Mouse (Mus musculus) stomach, embryonic 15.5 days (tissue): ENCODE measurements around the gene Ano5. TPM values are rescaled to one million over a fixed set of nuclear protein-coding genes. Genes with fewer than 3 reads are reported as not detected.
A peak's percentile ranks its signal among the peaks of the same experiment; 100 is the strongest.

Experiments
- ATAC-seq: fragments of 200-750 bp; cut with Nextera tagmentation; 2 replicates; pipeline ENCODE4 v1.8.0; 2017; ENCODE audit warnings: low read depth, moderate number of reproducible peaks, moderate TSS enrichment; ENCODE audit not compliant: insufficient read depth, low FRiP score
- H3K27ac ChIP-seq: fragments of 300-500 bp; sonication (generic); 2 replicates; pipeline ENCODE4 v1.5.1; 2015; ENCODE audit warnings: mild to moderate bottlenecking, inconsistent platforms
- H3K27me3 ChIP-seq: fragments of 300-500 bp; sonication (generic); replicated peaks from 2 replicates; pipeline ENCODE4 v1.6.1; 2015; ENCODE audit warnings: inconsistent platforms
- H3K36me3 ChIP-seq: fragments of 300-500 bp; sonication (generic); 2 replicates; pipeline ENCODE4 v1.6.1; 2015; ENCODE audit warnings: inconsistent platforms
- H3K4me1 ChIP-seq: fragments of 300-500 bp; sonication (generic); 2 replicates; pipeline ENCODE4 v1.6.1; 2015; ENCODE audit warnings: inconsistent platforms
- H3K4me2 ChIP-seq: fragments of 300-500 bp; sonication (generic); 2 replicates; pipeline ENCODE4 v1.6.1; 2015; ENCODE audit warnings: mild to moderate bottlenecking, inconsistent platforms
- H3K4me3 ChIP-seq: fragments of 300-500 bp; sonication (generic); replicated peaks from 2 replicates; pipeline ENCODE4 v1.5.1; 2015; ENCODE audit warnings: inconsistent platforms
- H3K9ac ChIP-seq: fragments of 300-500 bp; sonication (generic); 2 replicates; pipeline ENCODE4 v1.6.1; 2015; ENCODE audit warnings: inconsistent platforms
- H3K9me3 ChIP-seq: fragments of 300-500 bp; sonication (generic); 2 replicates; pipeline ENCODE4 v1.6.1; 2016; ENCODE audit warnings: inconsistent platforms
- WGBS: fragments of 180-500 bp; shearing (Covaris S2); methylation state at CpG from one replicate; pipeline ENCODE4 v1.1.7; 2015; 5-methylcytosine and 5-hydroxymethylcytosine counted together
- polyA plus RNA-seq: library from polyadenylated mRNA; unstranded; fragments of >200 nt; fragmentation: Nextera tagmentation; extraction: Ambion mirVana; gene quantifications from 2 replicates; pipeline ENCODE4 v1.2.1, GENCODE M21; 2015

Gene Ano5
- 0.21 and 0.24 TPM in 2 replicates for polyA plus RNA-seq

DNA sequence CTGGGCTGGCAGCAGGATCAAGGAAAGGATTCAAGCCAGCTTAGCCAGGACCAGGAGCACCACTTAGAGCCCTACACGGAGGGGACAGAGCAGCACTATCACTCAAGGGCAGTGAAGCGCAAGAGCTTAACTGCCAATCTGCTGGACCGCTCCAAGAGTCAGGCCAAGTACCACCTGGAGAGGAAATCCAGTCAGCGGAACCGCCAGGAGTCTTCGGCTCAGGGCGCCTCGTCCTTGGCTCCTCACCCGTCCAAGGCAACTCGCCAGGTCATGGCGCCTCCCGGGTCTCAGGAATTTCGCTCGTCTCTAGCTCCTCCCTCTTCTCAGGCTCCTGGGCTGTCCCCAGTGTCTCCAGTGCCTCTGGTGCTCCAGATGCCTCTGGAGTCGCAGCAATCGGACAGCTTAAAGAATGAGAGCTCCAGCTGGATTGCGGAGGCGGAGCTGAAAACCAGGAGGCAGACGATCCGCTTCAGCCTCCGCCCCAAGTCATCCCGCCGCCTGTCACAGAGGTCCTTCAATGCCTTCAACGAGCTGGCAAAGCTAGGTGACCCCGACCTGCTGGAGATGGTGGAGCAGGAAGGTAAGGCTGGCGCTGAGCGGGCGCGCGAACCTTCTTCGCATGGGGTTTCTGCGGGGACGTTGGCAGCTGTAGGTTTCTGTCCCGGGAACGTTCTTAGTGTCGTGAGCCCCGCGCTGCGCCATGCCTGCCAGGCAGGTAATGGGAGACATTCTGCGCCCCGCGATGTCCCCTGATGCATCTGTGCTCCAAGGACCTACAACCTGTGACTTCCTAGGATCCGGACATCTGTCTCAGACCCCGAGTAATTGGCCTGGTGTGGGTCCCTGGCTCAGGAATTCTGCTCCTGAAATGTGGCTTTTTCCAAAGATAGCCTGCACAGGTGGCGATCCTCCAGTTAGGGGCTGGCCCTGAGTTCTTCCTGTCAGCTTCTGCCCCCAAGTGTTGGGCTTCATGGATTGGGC, at the start of gene Ano5:
Gene Ano5, plus strand, starts transcription at position 359 of the 981 bp plus-strand sequence.
- no peak within 1 kb of the TSS for H3K9ac ChIP-seq
- no peaks in the 10 kb centered on the region for H3K9me3 ChIP-seq
- no peak within 1 kb of the TSS for H3K27ac ChIP-seq
- WGBS, result 2% methylated on average over 45 of the region's 45 CpGs
- no peaks in the 10 kb centered on the region for H3K36me3 ChIP-seq
- no peaks in the 10 kb centered on the region for H3K4me1 ChIP-seq
- H3K4me2 ChIP-seq, result peak within 1 kb of the TSS; percentile 76
- peaks cover 3% of the 10 kb centered on the region; the same call in 1 of the 2 replicates for H3K27me3 ChIP-seq
- peak; percentile 77; the same call in 1 of the 2 replicates for ATAC-seq
- H3K4me3 ChIP-seq, result peak within 1 kb of the TSS; percentile 38

DNA sequence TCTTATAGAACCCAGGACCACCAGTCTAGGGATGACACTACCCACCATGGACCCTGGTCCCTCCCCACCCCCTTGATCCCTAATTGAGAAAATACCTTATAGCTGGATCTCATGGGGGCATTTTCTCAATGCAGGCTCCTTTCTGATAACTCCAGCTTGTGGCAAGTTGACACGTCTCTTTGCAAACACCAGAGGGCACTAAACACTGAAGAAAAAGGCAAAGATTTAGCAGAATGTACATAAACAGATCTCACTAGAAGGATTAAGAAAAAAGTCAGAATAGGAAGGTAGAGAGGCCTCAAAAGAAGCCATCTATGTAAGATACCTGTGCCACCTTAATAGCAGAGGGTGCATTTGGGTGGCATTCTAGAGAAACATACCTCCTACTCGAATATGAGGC, 11.4 kb upstream of the Ano5 start:
- Histone ChIP-seq H3K27ac (no peak overlapping the region), H3K4me3 (no peak overlapping the region), H3K9me3 (no peaks in the 10 kb centered on the region), H3K4me1 (no peaks in the 10 kb centered on the region), H3K9ac (no peak overlapping the region), H3K36me3 (no peaks in the 10 kb centered on the region), H3K27me3 (no peaks in the 10 kb centered on the region), H3K4me2 (no peak overlapping the region)
- no peak for ATAC-seq
- 32% methylated on average over 2 of the region's 2 CpGs for WGBS

DNA sequence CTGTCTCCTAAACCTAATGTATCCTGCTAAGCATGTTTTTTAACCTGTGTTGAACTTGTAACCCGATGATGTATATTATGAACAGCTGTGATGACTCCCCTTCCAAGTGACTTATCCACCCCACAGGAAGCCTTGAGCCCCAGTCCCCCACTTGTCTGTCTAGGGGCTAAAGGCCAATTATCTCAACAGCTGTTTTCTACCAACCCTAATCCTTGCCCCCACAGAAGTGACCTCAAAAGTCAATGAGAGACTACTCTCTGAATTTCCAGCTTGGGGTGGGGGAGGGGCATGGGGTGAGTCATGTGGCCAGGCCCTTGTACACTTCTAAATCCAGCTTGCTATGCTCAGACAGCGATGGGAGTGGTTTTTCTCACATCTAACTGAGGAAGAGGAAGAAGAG, 6.9 kb upstream of the Ano5 start:
- Histone ChIP-seq H3K27me3 (no peaks in the 10 kb centered on the region), H3K4me3 (no peak overlapping the region), H3K36me3 (no peaks in the 10 kb centered on the region), H3K27ac (no peak overlapping the region), H3K9ac (no peak overlapping the region), H3K9me3 (no peaks in the 10 kb centered on the region), H3K4me1 (no peaks in the 10 kb centered on the region), H3K4me2 (no peak overlapping the region)
- 12% methylated on average over 2 of the region's 2 CpGs for WGBS
- ATAC-seq, result peak; percentile 60; the same call in 1 of the 2 replicates

DNA sequence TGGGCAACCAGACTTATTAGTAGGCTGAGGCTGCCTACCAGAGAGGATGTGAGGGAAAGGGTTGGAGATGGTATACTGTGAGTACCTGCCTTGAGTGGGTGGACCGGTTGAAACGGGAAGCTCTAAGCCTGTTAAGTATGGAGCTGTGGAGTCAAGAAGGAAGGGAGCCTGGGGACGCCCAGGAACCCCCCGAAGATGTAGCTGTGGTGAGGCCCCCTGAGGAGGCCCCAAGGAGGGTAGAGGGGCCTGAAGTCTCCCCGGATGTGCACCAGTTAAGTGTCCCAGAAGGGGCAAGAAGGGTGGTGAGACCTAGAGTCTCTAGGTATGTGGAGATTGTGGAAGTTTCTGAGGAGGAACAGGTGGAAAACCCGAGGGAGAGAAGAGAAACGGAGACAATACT, 682 bp upstream of the Ano5 start:
- Histone ChIP-seq H3K9ac (no peak overlapping the region), H3K27ac (no peak overlapping the region), H3K4me2 (peak overlapping the region; percentile 76; the same call in 1 of the 2 replicates), H3K36me3 (no peaks in the 10 kb centered on the region), H3K9me3 (no peaks in the 10 kb centered on the region), H3K4me1 (no peaks in the 10 kb centered on the region), H3K4me3 (peak overlapping the region; percentile 38; the same call in 1 of the 2 replicates), H3K27me3 (peaks cover 3% of the 10 kb centered on the region; the same call in 1 of the 2 replicates)
- ATAC-seq, result no peak
- WGBS, result 72% methylated on average over 7 of the region's 7 CpGs

DNA sequence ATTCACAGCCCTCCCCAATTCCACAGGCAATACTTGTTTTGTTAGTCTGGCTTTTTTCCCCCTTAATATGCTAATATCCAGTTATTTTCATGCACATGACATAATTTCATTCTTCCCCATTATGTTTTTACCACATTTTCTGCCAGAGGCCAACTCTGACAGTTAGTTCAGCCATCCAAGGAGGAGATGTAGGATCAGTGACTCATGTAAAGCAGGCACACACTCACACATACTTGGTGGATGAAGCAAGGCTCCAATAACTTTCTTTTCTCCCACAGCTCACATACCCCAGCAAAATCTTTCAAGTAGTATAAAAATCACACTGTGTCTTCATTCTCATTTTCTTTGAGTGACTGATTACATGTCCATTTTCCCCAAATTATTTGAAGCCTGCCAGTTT, 28.5 kb downstream of the Ano5 start:
- Histone ChIP-seq H3K4me3 (no peak overlapping the region), H3K36me3 (no peaks in the 10 kb centered on the region), H3K4me1 (no peaks in the 10 kb centered on the region), H3K4me2 (no peak overlapping the region), H3K27me3 (no peaks in the 10 kb centered on the region), H3K9ac (no peak overlapping the region), H3K27ac (no peak overlapping the region), H3K9me3 (no peaks in the 10 kb centered on the region)
- ATAC-seq, result no peak

DNA sequence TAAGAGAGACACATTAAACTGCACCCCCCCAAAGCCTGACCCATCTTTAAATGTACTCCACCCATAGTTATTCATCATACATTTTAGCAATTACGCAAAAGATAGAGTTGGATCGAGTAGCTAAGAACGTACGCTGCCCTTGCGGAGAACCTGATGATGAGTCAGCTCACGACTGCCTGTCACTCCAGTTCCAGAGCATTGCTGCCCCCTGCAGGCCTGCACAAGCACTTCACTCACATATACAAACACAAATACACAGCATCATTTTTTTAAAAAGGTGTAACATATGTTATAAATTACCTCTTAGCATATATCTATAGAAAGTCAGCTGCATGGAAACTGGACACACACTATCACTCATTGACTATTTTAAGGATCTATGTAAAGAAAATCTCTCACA, 29.9 kb downstream of the Ano5 start:
- Histone ChIP-seq H3K36me3 (no peaks in the 10 kb centered on the region), H3K9me3 (no peaks in the 10 kb centered on the region), H3K4me1 (no peaks in the 10 kb centered on the region), H3K9ac (no peak overlapping the region), H3K27ac (no peak overlapping the region), H3K4me2 (no peak overlapping the region), H3K4me3 (no peak overlapping the region), H3K27me3 (no peaks in the 10 kb centered on the region)
- WGBS, result 57% methylated on average over 6 of the region's 6 CpGs
- no peak for ATAC-seq

- ATAC-seq, result no peak
- no peaks in the 10 kb centered on the region for H3K36me3 ChIP-seq
- 71% methylated on average over 4 of the region's 4 CpGs for WGBS
Measured at GRCm38 (mm10) chr7:51600021-51600420, 89.2 kb downstream of the Ano5 start.

DNA sequence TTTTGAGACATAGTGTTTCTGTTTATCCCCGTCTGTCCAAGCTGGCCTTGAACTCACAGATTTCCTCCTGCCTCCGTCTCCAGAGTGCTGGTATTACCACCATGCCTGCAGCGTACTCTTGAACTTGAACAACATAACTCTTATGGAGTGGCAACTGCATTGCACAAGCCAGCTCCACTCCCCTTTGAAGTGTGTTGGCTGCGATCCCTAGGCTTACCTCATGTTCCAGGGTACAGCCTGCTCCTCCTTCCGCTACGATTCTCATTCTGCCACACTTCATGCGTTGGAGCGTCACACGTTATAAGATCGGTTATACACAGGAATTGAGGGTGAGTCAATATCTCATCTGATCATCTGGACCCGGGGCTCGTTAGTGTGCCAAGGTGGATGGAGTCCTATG, 92.9 kb downstream of the Ano5 start:
- Histone ChIP-seq H3K36me3 (no peaks in the 10 kb centered on the region), H3K27me3 (no peaks in the 10 kb centered on the region), H3K9ac (no peak overlapping the region), H3K9me3 (no peaks in the 10 kb centered on the region), H3K27ac (no peak overlapping the region), H3K4me1 (no peaks in the 10 kb centered on the region), H3K4me3 (no peak overlapping the region), H3K4me2 (no peak overlapping the region)
- 86% methylated on average over 12 of the region's 12 CpGs for WGBS
- no peak for ATAC-seq

More at GRCm38 (mm10) chr7:51600021-51600420, 89.2 kb downstream of the Ano5 start:
- Histone ChIP-seq H3K4me2 (no peak overlapping the region), H3K27ac (no peak overlapping the region), H3K4me3 (no peak overlapping the region), H3K4me1 (no peaks in the 10 kb centered on the region), H3K27me3 (no peaks in the 10 kb centered on the region), H3K9me3 (no peaks in the 10 kb centered on the region), H3K9ac (no peak overlapping the region)

DNA sequence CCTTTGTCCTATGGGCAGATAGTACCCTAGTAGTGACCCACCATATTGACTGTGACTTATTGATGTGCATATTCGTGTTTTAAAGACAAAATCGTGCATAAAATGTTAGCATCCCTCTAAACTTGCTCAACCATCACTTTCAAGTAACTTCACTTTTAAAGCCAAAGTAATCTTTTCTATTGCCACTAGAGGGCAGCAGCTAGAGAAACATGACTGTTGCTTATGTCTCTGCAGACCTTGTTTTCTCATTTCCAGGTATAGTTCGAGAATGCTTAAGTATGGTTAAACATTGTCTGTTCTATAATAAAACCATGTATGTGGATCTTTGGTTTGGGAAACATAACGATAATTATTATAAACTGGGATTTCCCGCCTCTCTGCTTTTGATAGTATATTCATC, 103.6 kb downstream of the Ano5 start:
- Histone ChIP-seq H3K27ac (no peak overlapping the region), H3K27me3 (no peaks in the 10 kb centered on the region), H3K9ac (no peak overlapping the region), H3K9me3 (no peaks in the 10 kb centered on the region), H3K4me3 (no peak overlapping the region), H3K36me3 (no peaks in the 10 kb centered on the region), H3K4me1 (no peaks in the 10 kb centered on the region), H3K4me2 (no peak overlapping the region)
- whole genome bisulfite sequencing, result 38% methylated on average over 5 of the region's 5 CpGs
- ATAC-seq, result no peak

DNA sequence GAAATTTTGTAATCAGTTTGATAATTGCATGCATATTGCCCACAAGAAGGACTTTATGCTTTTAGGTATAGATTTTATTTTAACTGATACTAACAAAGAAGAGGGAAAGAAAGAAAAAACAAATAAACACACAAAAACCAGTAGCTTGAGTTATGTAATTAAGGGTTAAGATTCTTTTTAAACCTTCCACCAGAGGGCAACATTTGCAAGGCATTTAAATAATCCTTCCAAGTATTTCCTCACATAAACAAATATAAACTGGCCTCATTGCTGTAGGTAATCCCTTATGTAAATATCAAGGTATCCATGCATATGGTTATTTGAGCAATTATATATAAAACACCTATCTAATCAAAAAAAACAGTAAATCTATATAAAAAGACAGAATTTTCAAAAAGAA, 107.1 kb downstream of the Ano5 start:
- ATAC-seq, result no peak
- Histone ChIP-seq H3K9ac (no peak overlapping the region), H3K4me3 (no peak overlapping the region), H3K4me1 (no peaks in the 10 kb centered on the region), H3K9me3 (no peaks in the 10 kb centered on the region), H3K27ac (no peak overlapping the region), H3K36me3 (no peaks in the 10 kb centered on the region), H3K4me2 (no peak overlapping the region), H3K27me3 (peaks cover 15% of the 10 kb centered on the region)

DNA sequence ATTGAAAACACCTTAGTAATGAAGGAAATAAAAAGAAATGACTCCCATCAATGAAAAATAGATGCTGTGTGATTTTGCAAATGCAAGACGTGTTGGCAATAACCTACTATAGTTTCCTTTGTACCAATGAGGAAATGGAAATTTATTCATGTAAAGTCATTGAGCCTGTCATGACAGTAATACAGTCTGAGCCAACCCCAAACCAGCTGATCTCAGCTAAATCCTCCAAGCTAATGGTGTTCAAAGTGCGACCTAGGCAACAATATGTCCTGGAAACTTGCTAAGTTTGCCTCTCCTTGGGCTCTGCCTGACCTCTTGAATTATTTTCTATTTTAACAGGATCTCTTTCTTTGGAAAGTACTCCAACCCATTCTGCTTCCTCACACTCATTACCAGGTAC, 107.6 kb downstream of the Ano5 start:
- Histone ChIP-seq H3K9ac (no peak overlapping the region), H3K36me3 (no peaks in the 10 kb centered on the region), H3K4me2 (no peak overlapping the region), H3K4me3 (no peak overlapping the region), H3K27me3 (peaks cover 16% of the 10 kb centered on the region), H3K27ac (no peak overlapping the region), H3K9me3 (no peaks in the 10 kb centered on the region), H3K4me1 (no peaks in the 10 kb centered on the region)
- 23% methylated on average over 2 of the region's 2 CpGs for WGBS
- ATAC-seq, result no peak

GRCm38 (mm10) chr7:51619977-51620376, 109.1 kb downstream of the Ano5 start:
- Histone ChIP-seq H3K4me2 (no peak overlapping the region), H3K9ac (no peak overlapping the region), H3K36me3 (no peaks in the 10 kb centered on the region), H3K27ac (no peak overlapping the region), H3K4me3 (no peak overlapping the region), H3K9me3 (no peaks in the 10 kb centered on the region), H3K27me3 (peaks cover 31% of the 10 kb centered on the region), H3K4me1 (no peaks in the 10 kb centered on the region)
- ATAC-seq, result no peak
- 42% methylated on average over 1 of the region's 1 CpGs for WGBS
